Mouse (Mus musculus): ENCODE measurements at regions not wholly inside any gene's neighbourhood (a gene's known extent, or its start where the extent isn't known, plus 50 kb on each side); places are given as distances from the start of the nearest gene placed in this dataset.

DNA sequence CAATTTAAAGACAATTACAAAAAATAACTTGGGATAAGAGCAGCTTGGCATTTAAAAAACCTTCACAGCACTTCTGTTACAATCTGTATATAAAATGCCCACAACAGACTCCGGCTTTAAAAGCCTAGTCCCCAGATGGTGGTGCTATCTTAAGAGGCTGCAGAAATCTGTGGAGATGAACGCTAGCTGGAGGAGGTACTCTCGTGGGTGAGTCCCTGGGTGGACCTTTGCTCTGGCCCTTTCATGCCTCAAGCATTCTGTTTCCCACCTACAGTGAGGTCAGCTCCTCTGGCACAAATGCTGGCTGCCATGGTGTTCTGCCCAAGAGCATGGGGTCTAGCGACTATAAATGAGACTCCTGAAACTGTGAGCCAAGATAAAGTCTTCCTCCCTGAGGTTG is 280.6 kb upstream of the 9630041A04Rik start:
- no peak for TF ChIP-seq CTCF (IDR thresholded peaks at IDR 0.05; ENCODE audit: low read depth)
- no peak for TF ChIP-seq EP300 (IDR thresholded peaks at IDR 0.05; ENCODE audit: low read depth)

Data from liver, embryonic 14.5 days (tissue).